Comparison of ENCODE assay signal across 8 mouse cellular contexts in genomic region chr17:35839002-35839401, GRCm38 (mm10). TPM values are rescaled to one million over a fixed set of nuclear protein-coding genes. Genes with fewer than 3 reads are reported as not detected.
DNase-seq lines count a peak whose midpoint lies in the region; ATAC-seq and TF ChIP-seq lines count a peak whose summit lies in the region.
"Not testable (repeated sequence)": the region's sequence is repeated elsewhere in the genome, so short reads cannot be mapped to it uniquely, and the experiment has no call there.

No protein-coding gene starts in this region.

- TF ChIP-seq EP300 in ES-Bruce4 (IDR thresholded peaks at IDR 0.05; ENCODE audit: insufficient read depth, low read depth, low read length); heart, adult 2 months (IDR thresholded peaks at IDR 0.05; ENCODE audit: insufficient read depth, low read depth, low read length); stomach, postnatal 0 days (optimal IDR thresholded peaks at IDR 0.05): not testable (repeated sequence)

- not testable (repeated sequence) for DNase-seq in embryonic facial prominence, embryonic 14.5 days (ENCODE audit: low spot score); heart, adult 2 months; layer of hippocampus, adult 2 months (ENCODE audit: low spot score in 2 of 2); stomach, postnatal 0 days (ENCODE audit: low spot score)

- H3K36me3 ChIP-seq in ES-Bruce4 (ENCODE audit: control insufficient read depth, insufficient read depth, low read length, poor library complexity, severe bottlenecking): peaks cover 31% of the 10 kb centered on the region
- peaks cover 29% of the 10 kb centered on the region for H3K36me3 ChIP-seq in embryonic facial prominence, embryonic 14.5 days (ENCODE audit: control insufficient read depth, insufficient read depth, low read length)
- not testable (repeated sequence) for H3K36me3 ChIP-seq in heart, adult 2 months (ENCODE audit: control insufficient read depth, insufficient read depth, low read length)
- H3K36me3 ChIP-seq in hindbrain, embryonic 15.5 days: peaks cover 20% of the 10 kb centered on the region
- H3K36me3 ChIP-seq in liver, embryonic 16.5 days (ENCODE audit: control insufficient read depth, insufficient read depth): peaks cover 29% of the 10 kb centered on the region
- peaks cover 18% of the 10 kb centered on the region for H3K36me3 ChIP-seq in midbrain, embryonic 15.5 days (replicated peaks)
- peaks cover 14% of the 10 kb centered on the region for H3K36me3 ChIP-seq in stomach, postnatal 0 days (ENCODE audit: control insufficient read depth, insufficient read depth, low read length)

- H3K79me2 ChIP-seq in heart, adult 2 months (replicated peaks; ENCODE audit: control insufficient read depth, insufficient read depth, low read length): not testable (repeated sequence)

- peak; percentile 13 for TF ChIP-seq POLR2A in ES-Bruce4 (IDR thresholded peaks at IDR 0.05; ENCODE audit: insufficient read depth, low read length)
- TF ChIP-seq POLR2A in heart, adult 2 months (IDR thresholded peaks at IDR 0.05; ENCODE audit: insufficient read depth, low read depth, low read length): not testable (repeated sequence)

- 43% methylated on average over 3 of the region's 3 CpGs for WGBS in embryonic facial prominence, embryonic 14.5 days
- 63% methylated on average over 3 of the region's 3 CpGs for WGBS in heart, adult 2 months
- 57% methylated on average over 3 of the region's 3 CpGs for WGBS in hindbrain, embryonic 15.5 days
- 60% methylated on average over 3 of the region's 3 CpGs for WGBS in liver, embryonic 16.5 days (ENCODE audit: insufficient replicate concordance)
- 56% methylated on average over 3 of the region's 3 CpGs for WGBS in midbrain, embryonic 15.5 days
- WGBS in stomach, postnatal 0 days: 46% methylated on average over 3 of the region's 3 CpGs

- TF ChIP-seq CTCF in ES-Bruce4 (IDR thresholded peaks at IDR 0.05; ENCODE audit: low read depth, low read length); heart, adult 2 months (IDR thresholded peaks at IDR 0.05); layer of hippocampus, adult 2 months (conservative IDR thresholded peaks at IDR 0.05); stomach, postnatal 0 days (IDR thresholded peaks at IDR 0.05; ENCODE audit: low read depth): not testable (repeated sequence)

- not testable (repeated sequence) for H3K27me3 ChIP-seq in ES-Bruce4 (ENCODE audit: control insufficient read depth, insufficient read depth, low read length, poor library complexity, severe bottlenecking); embryonic facial prominence, embryonic 14.5 days (replicated peaks; ENCODE audit: control insufficient read depth, insufficient read depth, low read length); heart, adult 2 months (ENCODE audit: control insufficient read depth, insufficient read depth, low read length); hindbrain, embryonic 15.5 days; liver, embryonic 16.5 days (ENCODE audit: control insufficient read depth, insufficient read depth, low read depth, low read length); midbrain, embryonic 15.5 days (replicated peaks); stomach, postnatal 0 days (ENCODE audit: control insufficient read depth, insufficient read depth, low read length)

- intact Hi-C loops in heart, adult 2 months (cut with DNase I): loop anchor here (2.0 to 10.0 kb wide), 2 partner anchors 78 to 136 kb away; partner anchors contain the start of genes Gnl1, Mrps18b and Ppp1r10

- peak overlapping the region; percentile 51 for H3K9ac ChIP-seq in ES-Bruce4 (ENCODE audit: low read depth, poor library complexity, severe bottlenecking)
- peak overlapping the region; percentile 94 for H3K9ac ChIP-seq in embryonic facial prominence, embryonic 14.5 days (ENCODE audit: low read depth, low read length)
- not testable (repeated sequence) for H3K9ac ChIP-seq in heart, adult 2 months (ENCODE audit: low read depth, low read length); stomach, postnatal 0 days (ENCODE audit: low read length)
- H3K9ac ChIP-seq in hindbrain, embryonic 15.5 days: peak overlapping the region; percentile 44
- H3K9ac ChIP-seq in liver, embryonic 16.5 days (ENCODE audit: low read depth, low read length): peak overlapping the region; percentile 63
- H3K9ac ChIP-seq in midbrain, embryonic 15.5 days: peak overlapping the region; percentile 97

- H3K4me1 ChIP-seq in ES-Bruce4 (ENCODE audit: control insufficient read depth, insufficient read depth, low read length); stomach, postnatal 0 days (replicated peaks; ENCODE audit: control insufficient read depth, insufficient read depth): not testable (repeated sequence)
- peaks cover 27% of the 10 kb centered on the region for H3K4me1 ChIP-seq in embryonic facial prominence, embryonic 14.5 days (ENCODE audit: control insufficient read depth, insufficient read depth, low read length)
- peaks cover 12% of the 10 kb centered on the region for H3K4me1 ChIP-seq in heart, adult 2 months (ENCODE audit: control insufficient read depth, insufficient read depth, low read length)
- peaks cover 54% of the 10 kb centered on the region for H3K4me1 ChIP-seq in hindbrain, embryonic 15.5 days (replicated peaks)
- H3K4me1 ChIP-seq in liver, embryonic 16.5 days (ENCODE audit: control insufficient read depth, low read depth, low read length): peaks cover 56% of the 10 kb centered on the region
- peaks cover 42% of the 10 kb centered on the region for H3K4me1 ChIP-seq in midbrain, embryonic 15.5 days

- not testable (repeated sequence) for ATAC-seq in embryonic facial prominence, embryonic 14.5 days (ENCODE audit: low read depth); hindbrain, embryonic 15.5 days (ENCODE audit: low FRiP score, low read depth); liver, embryonic 16.5 days (ENCODE audit: low read depth); midbrain, embryonic 15.5 days (replicated peaks); stomach, postnatal 0 days (ENCODE audit: low FRiP score, low TSS enrichment)

- not testable (repeated sequence) for H3K9me3 ChIP-seq in ES-Bruce4 (replicated peaks; ENCODE audit: control insufficient read depth, insufficient read depth, low read length, poor library complexity, severe bottlenecking); embryonic facial prominence, embryonic 14.5 days (ENCODE audit: control insufficient read depth, low read length); hindbrain, embryonic 15.5 days; liver, embryonic 16.5 days (replicated peaks; ENCODE audit: control insufficient read depth, low read length); midbrain, embryonic 15.5 days; stomach, postnatal 0 days (ENCODE audit: control insufficient read depth, low read length)

- peak overlapping the region; percentile 92 for H3K4me2 ChIP-seq in embryonic facial prominence, embryonic 14.5 days (ENCODE audit: low read depth, low read length)
- H3K4me2 ChIP-seq in hindbrain, embryonic 15.5 days: peak overlapping the region; percentile 77
- peak overlapping the region; percentile 91 for H3K4me2 ChIP-seq in liver, embryonic 16.5 days (ENCODE audit: low read depth, low read length)
- H3K4me2 ChIP-seq in midbrain, embryonic 15.5 days: peak overlapping the region; percentile 57
- peak overlapping the region; percentile 81 for H3K4me2 ChIP-seq in stomach, postnatal 0 days (replicated peaks; ENCODE audit: low read depth)

- H3K4me3 ChIP-seq in ES-Bruce4 (ENCODE audit: low read depth, low read length): peak overlapping the region; percentile 26
- H3K4me3 ChIP-seq in embryonic facial prominence, embryonic 14.5 days (ENCODE audit: low read depth, low read length): peak overlapping the region; percentile 85
- H3K4me3 ChIP-seq in heart, adult 2 months; layer of hippocampus, adult 2 months; stomach, postnatal 0 days (ENCODE audit: low read depth, low read length): not testable (repeated sequence)
- H3K4me3 ChIP-seq in hindbrain, embryonic 15.5 days: peak overlapping the region; percentile 84
- peak overlapping the region; percentile 78 for H3K4me3 ChIP-seq in liver, embryonic 16.5 days (ENCODE audit: low read depth, low read length)
- peak overlapping the region; percentile 96 for H3K4me3 ChIP-seq in midbrain, embryonic 15.5 days

- peak overlapping the region; percentile 94 for H3K27ac ChIP-seq in ES-Bruce4 (ENCODE audit: insufficient read depth, low read length)
- peak overlapping the region; percentile 97 for H3K27ac ChIP-seq in embryonic facial prominence, embryonic 14.5 days (replicated peaks; ENCODE audit: low read depth, low read length)
- H3K27ac ChIP-seq in heart, adult 2 months: peak overlapping the region; percentile 64; the same call in 1 of the 2 replicates
- H3K27ac ChIP-seq in hindbrain, embryonic 15.5 days (replicated peaks): peak overlapping the region; percentile 98
- peak overlapping the region; percentile 63; the same call in 1 of the 2 replicates for H3K27ac ChIP-seq in layer of hippocampus, adult 2 months
- H3K27ac ChIP-seq in liver, embryonic 16.5 days (ENCODE audit: low read length): peak overlapping the region; percentile 89
- H3K27ac ChIP-seq in midbrain, embryonic 15.5 days: peak overlapping the region; percentile 98
- peak overlapping the region; percentile 78 for H3K27ac ChIP-seq in stomach, postnatal 0 days (replicated peaks)

RNA-seq across cellular contexts. Expression of gene Tubb5, which starts 0.9 kb away (rescaled TPM):
- 1,430 and 1,461 TPM in 2 replicates for polyA plus RNA-seq in ES-Bruce4 (2011; ENCODE audit: insufficient read depth, insufficient read length, low read depth, missing spikeins)
- polyA plus RNA-seq in embryonic facial prominence, embryonic 14.5 days (2014; fragmentation: Nextera tagmentation; extraction: Ambion mirVana): 736 and 832 TPM in 2 replicates
- 10 to 100 TPM; 83.0 to 90.1 TPM for total RNA-seq in heart, adult 2 months (2021)
- 108 and 134 TPM in 2 replicates for polyA plus RNA-seq in heart, adult 2 months (2012; rRNA removed)
- polyA plus RNA-seq in hindbrain, embryonic 15.5 days (2015; fragmentation: Nextera tagmentation; extraction: Ambion mirVana): 1,681 and 1,706 TPM in 2 replicates
- 100 to 1,000 TPM; 355 to 363 TPM for total RNA-seq in layer of hippocampus, adult 2 months (2021)
- 328 and 345 TPM in 2 replicates for polyA plus RNA-seq in liver, embryonic 16.5 days (2015; fragmentation: Nextera tagmentation; extraction: Ambion mirVana)
- polyA plus RNA-seq in midbrain, embryonic 15.5 days (2015; fragmentation: Nextera tagmentation; extraction: Ambion mirVana): 1,854 and 1,858 TPM in 2 replicates
- 251 and 296 TPM in 2 replicates for polyA plus RNA-seq in stomach, postnatal 0 days (2015; fragmentation: Nextera tagmentation; extraction: Ambion mirVana)

RNA-seq across cellular contexts. Expression of gene Mdc1, which starts 2.3 kb away (rescaled TPM):
- polyA plus RNA-seq in ES-Bruce4 (2011; ENCODE audit: insufficient read depth, insufficient read length, low read depth, missing spikeins): 131 and 147 TPM in 2 replicates
- polyA plus RNA-seq in embryonic facial prominence, embryonic 14.5 days (2014; fragmentation: Nextera tagmentation; extraction: Ambion mirVana): 10.2 and 14.8 TPM in 2 replicates
- 10 to 100 TPM; 13.2 to 13.3 TPM for total RNA-seq in heart, adult 2 months (2021)
- 4.2 and 8.3 TPM in 2 replicates for polyA plus RNA-seq in heart, adult 2 months (2012; rRNA removed)
- 10.0 and 10.5 TPM in 2 replicates for polyA plus RNA-seq in hindbrain, embryonic 15.5 days (2015; fragmentation: Nextera tagmentation; extraction: Ambion mirVana)
- total RNA-seq in layer of hippocampus, adult 2 months (2021): 10 to 100 TPM; 16.9 to 18.4 TPM
- 10.0 and 10.3 TPM in 2 replicates for polyA plus RNA-seq in liver, embryonic 16.5 days (2015; fragmentation: Nextera tagmentation; extraction: Ambion mirVana)
- 9.0 and 10.7 TPM in 2 replicates for polyA plus RNA-seq in midbrain, embryonic 15.5 days (2015; fragmentation: Nextera tagmentation; extraction: Ambion mirVana)
- polyA plus RNA-seq in stomach, postnatal 0 days (2015; fragmentation: Nextera tagmentation; extraction: Ambion mirVana): 2.1 and 2.2 TPM in 2 replicates

RNA-seq across cellular contexts. Expression of gene Flot1, which starts 16.0 kb away (rescaled TPM):
- polyA plus RNA-seq in ES-Bruce4 (2011; ENCODE audit: insufficient read depth, insufficient read length, low read depth, missing spikeins): 46.8 and 47.4 TPM in 2 replicates
- polyA plus RNA-seq in embryonic facial prominence, embryonic 14.5 days (2014; fragmentation: Nextera tagmentation; extraction: Ambion mirVana): 49.0 and 49.5 TPM in 2 replicates
- total RNA-seq in heart, adult 2 months (2021): 100 to 1,000 TPM; 133 to 148 TPM
- polyA plus RNA-seq in heart, adult 2 months (2012; rRNA removed): 138 and 144 TPM in 2 replicates
- 111 and 116 TPM in 2 replicates for polyA plus RNA-seq in hindbrain, embryonic 15.5 days (2015; fragmentation: Nextera tagmentation; extraction: Ambion mirVana)
- 100 to 1,000 TPM; 124 to 128 TPM for total RNA-seq in layer of hippocampus, adult 2 months (2021)
- polyA plus RNA-seq in liver, embryonic 16.5 days (2015; fragmentation: Nextera tagmentation; extraction: Ambion mirVana): 32.7 and 33.6 TPM in 2 replicates
- polyA plus RNA-seq in midbrain, embryonic 15.5 days (2015; fragmentation: Nextera tagmentation; extraction: Ambion mirVana): 86.8 and 98.0 TPM in 2 replicates
- polyA plus RNA-seq in stomach, postnatal 0 days (2015; fragmentation: Nextera tagmentation; extraction: Ambion mirVana): 41.0 and 43.5 TPM in 2 replicates

RNA-seq across cellular contexts. Expression of gene Ier3, which starts 17.5 kb away (rescaled TPM):
- polyA plus RNA-seq in ES-Bruce4 (2011; ENCODE audit: insufficient read depth, insufficient read length, low read depth, missing spikeins): 31.3 and 35.5 TPM in 2 replicates
- polyA plus RNA-seq in embryonic facial prominence, embryonic 14.5 days (2014; fragmentation: Nextera tagmentation; extraction: Ambion mirVana): 10.1 and 10.3 TPM in 2 replicates
- total RNA-seq in heart, adult 2 months (2021): 10 to 100 TPM; 15.6 to 37.0 TPM
- polyA plus RNA-seq in heart, adult 2 months (2012; rRNA removed): 30.9 and 33.1 TPM in 2 replicates
- 12.7 and 16.3 TPM in 2 replicates for polyA plus RNA-seq in hindbrain, embryonic 15.5 days (2015; fragmentation: Nextera tagmentation; extraction: Ambion mirVana)
- total RNA-seq in layer of hippocampus, adult 2 months (2021): 1 to 10 TPM; 5.0 to 6.1 TPM
- polyA plus RNA-seq in liver, embryonic 16.5 days (2015; fragmentation: Nextera tagmentation; extraction: Ambion mirVana): 15.8 and 19.4 TPM in 2 replicates
- polyA plus RNA-seq in midbrain, embryonic 15.5 days (2015; fragmentation: Nextera tagmentation; extraction: Ambion mirVana): 9.7 and 9.9 TPM in 2 replicates
- 74.8 and 79.5 TPM in 2 replicates for polyA plus RNA-seq in stomach, postnatal 0 days (2015; fragmentation: Nextera tagmentation; extraction: Ambion mirVana)

RNA-seq across cellular contexts. Expression of gene Nrm, which starts 22.1 kb away (rescaled TPM):
- 32.9 and 35.3 TPM in 2 replicates for polyA plus RNA-seq in ES-Bruce4 (2011; ENCODE audit: insufficient read depth, insufficient read length, low read depth, missing spikeins)
- 47.7 and 55.4 TPM in 2 replicates for polyA plus RNA-seq in embryonic facial prominence, embryonic 14.5 days (2014; fragmentation: Nextera tagmentation; extraction: Ambion mirVana)
- total RNA-seq in heart, adult 2 months (2021): 1 to 10 TPM; 1.8 TPM
- polyA plus RNA-seq in heart, adult 2 months (2012; rRNA removed): 5.3 and 5.6 TPM in 2 replicates
- 22.1 and 22.6 TPM in 2 replicates for polyA plus RNA-seq in hindbrain, embryonic 15.5 days (2015; fragmentation: Nextera tagmentation; extraction: Ambion mirVana)
- total RNA-seq in layer of hippocampus, adult 2 months (2021): 1 to 10 TPM; 1.7 to 1.8 TPM
- polyA plus RNA-seq in liver, embryonic 16.5 days (2015; fragmentation: Nextera tagmentation; extraction: Ambion mirVana): 20.7 and 21.1 TPM in 2 replicates
- 18.6 and 18.9 TPM in 2 replicates for polyA plus RNA-seq in midbrain, embryonic 15.5 days (2015; fragmentation: Nextera tagmentation; extraction: Ambion mirVana)
- 27.3 and 27.4 TPM in 2 replicates for polyA plus RNA-seq in stomach, postnatal 0 days (2015; fragmentation: Nextera tagmentation; extraction: Ambion mirVana)
